Mouse (Mus musculus) MEL (cell line): ENCODE results near the gene 4930544D05Rik. TPM values are rescaled to one million over a fixed set of nuclear protein-coding genes. Genes with fewer than 3 reads are reported as not detected.
"Not testable (repeated sequence)": the region's sequence is repeated elsewhere in the genome, so short reads cannot be mapped to it uniquely, and the experiment has no call there.

Experiments
- DNase-seq: peaks from one replicate; pipeline ENCODE4 v3.0.0; 2011; ENCODE audit warnings: low read depth, low spot score
- H3K27ac ChIP-seq: 2 replicates; pipeline ENCODE4 v1.5.1; 2012; ENCODE audit warnings: low read depth, mild to moderate bottlenecking, control low read depth, low read length, moderate library complexity; ENCODE audit not compliant: control insufficient read depth
- H3K27me3 ChIP-seq, 2 experiments: fragments of 150-350 bp in 1 of 2; sonication (generic) in 1 of 2; 2 replicates each; pipeline ENCODE4 v1.6.1; 2012; ENCODE audit warnings: low read length in 2 of 2, mild to moderate bottlenecking in 2 of 2, improper control_type of control experiment in 1 of 2, moderate library complexity in 1 of 2; ENCODE audit not compliant: insufficient read depth in 2 of 2, control insufficient read depth in 1 of 2
- H3K36me3 ChIP-seq, 2 experiments: 2 replicates each; pipeline ENCODE4 v1.6.1; 2012 to 2014; ENCODE audit warnings: low read length in 2 of 2, improper control_type of control experiment in 1 of 2, inconsistent platforms in 1 of 2, mild to moderate bottlenecking in 1 of 2; ENCODE audit not compliant: insufficient read depth in 2 of 2, control insufficient read depth in 1 of 2
- H3K4me1 ChIP-seq, 2 experiments: fragments of 150-350 bp in 1 of 2; sonication (generic) in 1 of 2; 2 replicates each; pipeline ENCODE4 v1.6.1; 2012; ENCODE audit warnings: low read length in 2 of 2, improper control_type of control experiment in 1 of 2, mild to moderate bottlenecking in 1 of 2; ENCODE audit not compliant: insufficient read depth in 2 of 2, control insufficient read depth in 1 of 2
- H3K4me3 ChIP-seq, 2 experiments: fragments of 150-350 bp in 1 of 2; sonication (generic) in 1 of 2; 2 replicates each; pipeline ENCODE4 v1.5.1; 2012; ENCODE audit warnings: low read depth in 2 of 2, low read length in 2 of 2, mild to moderate bottlenecking in 2 of 2, moderate library complexity in 2 of 2, control low read depth in 1 of 2, improper control_type of control experiment in 1 of 2; ENCODE audit not compliant: control insufficient read depth in 1 of 2, insufficient read depth in 1 of 2
- H3K79me2 ChIP-seq: 2 replicates; pipeline ENCODE4 v1.6.1; 2012; ENCODE audit warnings: mild to moderate bottlenecking, low read length, moderate library complexity; ENCODE audit not compliant: control insufficient read depth, poor library complexity, insufficient read depth
- H3K9ac ChIP-seq: 2 replicates; pipeline ENCODE4 v1.6.1; 2012; ENCODE audit warnings: low read depth, mild to moderate bottlenecking, control low read depth, low read length, moderate library complexity; ENCODE audit not compliant: control insufficient read depth, poor library complexity, severe bottlenecking
- H3K9me3 ChIP-seq: fragments of 150-350 bp; sonication (generic); replicated peaks from 2 replicates; pipeline ENCODE4 v1.6.1; 2012; ENCODE audit warnings: mild to moderate bottlenecking, low read length, improper control_type of control experiment, moderate library complexity; ENCODE audit not compliant: insufficient read depth
- CHD1 ChIP-seq: IDR thresholded peaks from 2 replicates; pipeline ENCODE4 v1.6.1; 2012; ENCODE audit warnings: low read depth, mild to moderate bottlenecking, inconsistent platforms, low read length, improper control_type of control experiment
- CTCF ChIP-seq, 3 experiments: IDR thresholded peaks in 2 of 3; conservative IDR thresholded peaks in 1 of 3; 2 replicates each; pipeline ENCODE4 v1.5.1; 2011 to 2012; ENCODE audit warnings: low read length in 3 of 3, low read depth in 2 of 3, mild to moderate bottlenecking in 2 of 3, improper control_type of control experiment in 1 of 3, inconsistent platforms in 1 of 3, mixed read lengths in 1 of 3, moderate library complexity in 1 of 3; ENCODE audit not compliant: control insufficient read depth in 1 of 3, insufficient read depth in 1 of 3, poor library complexity in 1 of 3, severe bottlenecking in 1 of 3
- E2F4 ChIP-seq: IDR thresholded peaks from 2 replicates; pipeline ENCODE4 v1.6.1; 2011; ENCODE audit warnings: low read depth, low read length, improper control_type of control experiment, borderline replicate concordance
- ETS1 ChIP-seq: IDR thresholded peaks from 2 replicates; pipeline ENCODE4 v1.6.1; 2012; ENCODE audit warnings: low read depth, mild to moderate bottlenecking, inconsistent platforms, low read length, improper control_type of control experiment, moderate library complexity
- GATA1 ChIP-seq: IDR thresholded peaks from 2 replicates; pipeline ENCODE4 v1.6.1; 2011; ENCODE audit warnings: low read depth, low read length, improper control_type of control experiment
- NELFE ChIP-seq: IDR thresholded peaks from 2 replicates; pipeline ENCODE4 v1.6.1; 2011; ENCODE audit warnings: low read depth, low read length, improper control_type of control experiment
- UBTF ChIP-seq: IDR thresholded peaks from 2 replicates; pipeline ENCODE4 v1.6.1; 2012; ENCODE audit warnings: low read depth, mild to moderate bottlenecking, inconsistent platforms, low read length, improper control_type of control experiment, moderate library complexity, borderline replicate concordance; ENCODE audit not compliant: insufficient read depth
- ZKSCAN1 ChIP-seq: IDR thresholded peaks from 2 replicates; pipeline ENCODE4 v1.6.1; 2012; ENCODE audit warnings: low read depth, mild to moderate bottlenecking, inconsistent platforms, low read length, improper control_type of control experiment, moderate library complexity
- polyA plus RNA-seq, 2 experiments: library from polyadenylated mRNA; stranded (reverse) in 1 of 2; unstranded in 1 of 2; fragments of >175 nt in 1 of 2; fragments of >200 nt in 1 of 2; gene quantifications; 2 replicates each; pipeline versions ENCODE4 v1.2.1 to v1.2.4; 2012; ENCODE audit warnings: low replicate concordance in 2 of 2, low read depth in 1 of 2; ENCODE audit not compliant: insufficient read length in 2 of 2, insufficient read depth in 1 of 2, missing spikeins in 1 of 2
- total RNA-seq: library from RNA; depleted of rRNA; stranded (reverse); fragments of 300-350 nt; gene quantifications from 2 replicates; pipeline ENCODE4 v1.2.3, GENCODE M21; 2012; rRNA removed

4930544D05Rik gene
- total RNA-seq, result not detected in 2 replicates
- polyA plus RNA-seq, result under 1 TPM in 1 of 2 experiments, not detected in 1; 0.10 TPM

DNA sequence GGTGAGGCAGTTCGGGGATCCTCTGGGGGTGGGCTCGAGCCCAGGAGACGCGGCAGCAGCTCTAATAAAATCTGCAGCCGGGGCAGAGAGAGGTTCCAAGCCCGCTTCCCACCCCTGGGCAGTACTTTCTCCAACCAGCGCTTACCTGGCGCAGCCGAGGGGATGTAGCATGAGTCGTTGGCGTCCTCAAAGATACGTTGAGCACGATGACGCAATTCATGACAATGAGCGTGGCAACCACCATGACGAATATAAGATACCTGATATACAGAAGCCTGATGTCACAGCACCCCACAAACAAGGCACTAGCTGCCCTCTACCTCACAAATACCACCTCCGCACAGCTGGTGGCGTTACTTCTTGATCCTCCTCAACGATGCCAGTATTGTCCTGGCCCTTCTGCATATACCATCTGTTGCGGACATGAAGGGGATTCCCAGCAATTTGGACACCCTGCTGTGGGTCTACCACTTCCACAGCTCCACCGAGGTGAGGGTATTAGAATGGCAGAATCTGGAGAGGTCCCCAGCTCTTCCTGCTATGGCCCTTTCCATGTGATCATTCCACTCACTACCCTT, at the start of gene 4930544D05Rik:
Gene 4930544D05Rik (plus strand): TSS at position 333 of the 578 bp plus-strand sequence.
- Histone ChIP-seq H3K9me3 (no peaks in the 10 kb centered on the region), H3K27ac (no peak within 1 kb of the TSS), H3K4me3 (no peak within 1 kb of the TSS), H3K9ac (no peak within 1 kb of the TSS), H3K27me3 (no peaks in the 10 kb centered on the region), H3K4me1 (peaks cover 0 to 3% of the 10 kb centered on the region in 2 experiments; a peak in 1 of 4 replicates), H3K36me3 (peaks cover 0 to 5% of the 10 kb centered on the region in 2 experiments; a peak in 2 of 4 replicates)
- no peak for DNase-seq
- TF ChIP-seq ETS1, result no peak
- TF ChIP-seq CHD1, result no peak
- no peak for TF ChIP-seq ZKSCAN1
- TF ChIP-seq UBTF, result no peak
- no peak for TF ChIP-seq E2F4
- TF ChIP-seq, all 39 proteins: peak for 0
- H3K79me2 ChIP-seq, result no peaks in the 10 kb centered on the region

DNA sequence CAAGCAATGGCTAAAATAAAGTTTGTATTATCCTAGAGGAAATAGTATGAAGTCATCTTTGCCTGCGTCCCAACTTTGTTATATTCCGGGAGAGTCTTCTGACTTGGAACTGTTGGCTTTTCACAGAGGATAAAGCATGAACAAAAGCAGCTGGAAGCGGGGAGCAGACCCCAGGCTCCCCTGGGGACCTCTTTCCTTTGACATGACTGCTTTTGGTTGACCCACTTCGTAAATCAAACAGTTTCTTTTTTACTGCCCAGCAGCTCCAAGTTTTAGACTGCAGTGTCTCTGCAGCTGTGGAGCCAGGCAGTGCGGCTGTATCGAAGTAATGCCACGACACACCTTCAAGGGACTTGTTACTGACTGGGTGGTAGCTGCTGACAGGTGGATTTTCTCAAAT, 49.1 kb upstream of the 4930544D05Rik start:
- H3K9me3 ChIP-seq, result no peaks in the 10 kb centered on the region
- H3K79me2 ChIP-seq, result peaks cover 37% of the 10 kb centered on the region
- DNase-seq, result no peak
- H3K27ac ChIP-seq, result no peak overlapping the region
- H3K9ac ChIP-seq, result no peak overlapping the region
- TF ChIP-seq NELFE (no peak), ZKSCAN1 (no peak), CTCF (IDR thresholded peaks at IDR 0.05 in 2 of 3, conservative IDR thresholded peaks at IDR 0.05 in 1 of 3; ENCODE audit: control insufficient read depth in 1 of 3, insufficient read depth in 1 of 3, low read depth in 2 of 3, low read length in 3 of 3, poor library complexity in 1 of 3, severe bottlenecking in 1 of 3) (no peak)
- no peaks in the 10 kb centered on the region for H3K27me3 ChIP-seq
- peaks cover 0 to 32% of the 10 kb centered on the region in 2 experiments; a peak in 2 of 4 replicates for H3K36me3 ChIP-seq
- no peak overlapping the region for H3K4me3 ChIP-seq
- peaks cover 4 to 41% of the 10 kb centered on the region in 2 experiments for H3K4me1 ChIP-seq

DNA sequence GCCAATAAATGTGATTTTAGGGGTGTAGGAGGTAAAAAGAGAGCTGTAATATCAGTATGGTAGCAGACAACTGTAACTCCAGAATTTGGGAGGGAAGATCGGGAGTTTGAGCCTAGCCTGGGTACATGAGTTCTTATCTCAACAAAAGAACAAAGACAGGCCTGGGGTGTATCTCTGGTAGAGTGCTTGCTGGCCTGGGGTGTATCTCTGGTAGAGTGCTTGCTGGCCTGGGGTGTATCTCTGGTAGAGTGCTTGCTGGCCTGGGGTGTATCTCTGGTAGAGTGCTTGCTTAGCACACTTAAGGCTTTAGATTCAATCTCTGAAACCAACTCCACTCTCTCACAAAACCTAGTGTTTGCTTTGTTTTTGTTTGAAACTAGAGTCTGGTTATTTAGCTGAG, 45.0 kb upstream of the 4930544D05Rik start:
- not testable (repeated sequence) for H3K9me3 ChIP-seq
- 0 out of 2 replicates have a peak, but pooled peaks have one; percentile 18 for TF ChIP-seq GATA1
- TF ChIP-seq, all 39 proteins: peak for 1; not testable (repeated sequence) for 38
- H3K79me2 ChIP-seq, result peaks cover 36% of the 10 kb centered on the region
- DNase-seq, result peak; percentile 49
- peak overlapping the region; percentile 31 for H3K9ac ChIP-seq
- H3K36me3 ChIP-seq, result peaks cover 0 to 33% of the 10 kb centered on the region in 2 experiments; a peak in 2 of 4 replicates
- H3K4me3 ChIP-seq, result peak overlapping the region in 1 of 2 experiments; percentile 28; a peak in 3 of 4 replicates
- H3K27me3 ChIP-seq, result not testable (repeated sequence)
- peak overlapping the region; percentile 49 for H3K27ac ChIP-seq
- peaks cover 14 to 37% of the 10 kb centered on the region in 2 experiments for H3K4me1 ChIP-seq
